Mouse (Mus musculus) lung, embryonic 16.5 days (tissue): ENCODE data around the gene Tekt3. TPM values are rescaled to one million over a fixed set of nuclear protein-coding genes. Genes with fewer than 3 reads are reported as not detected.

ENCODE experiments used
- ATAC-seq: fragments of 200-750 bp; cut with Nextera tagmentation; 2 replicates; pipeline ENCODE4 v1.8.0; 2017; ENCODE audit warnings: low read depth, mild to moderate bottlenecking, moderate library complexity
- H3K27ac ChIP-seq: fragments of 300-500 bp; sonication (generic); 2 replicates; pipeline ENCODE4 v1.5.1; 2014; ENCODE audit warnings: mild to moderate bottlenecking, control low read depth, low read length
- H3K27me3 ChIP-seq: fragments of 300-500 bp; sonication (generic); 2 replicates; pipeline ENCODE4 v1.6.1; 2014; ENCODE audit warnings: low read depth, low read length, mixed read lengths; ENCODE audit not compliant: control insufficient read depth, insufficient read depth
- H3K36me3 ChIP-seq: fragments of 300-500 bp; sonication (generic); 2 replicates; pipeline ENCODE4 v1.6.1; 2014; ENCODE audit warnings: low read length; ENCODE audit not compliant: control insufficient read depth, insufficient read depth
- H3K4me1 ChIP-seq: fragments of 300-500 bp; sonication (generic); replicated peaks from 2 replicates; pipeline ENCODE4 v1.6.1; 2014; ENCODE audit warnings: low read length, mixed read lengths; ENCODE audit not compliant: control insufficient read depth, insufficient read depth
- H3K4me2 ChIP-seq: fragments of 300-500 bp; sonication (generic); 2 replicates; pipeline ENCODE4 v1.6.1; 2014; ENCODE audit warnings: low read depth, low read length, control low read depth
- H3K4me3 ChIP-seq: fragments of 300-500 bp; sonication (generic); 2 replicates; pipeline ENCODE4 v1.5.1; 2014; ENCODE audit warnings: mild to moderate bottlenecking, low read length, control low read depth
- H3K9ac ChIP-seq: fragments of 300-500 bp; sonication (generic); 2 replicates; pipeline ENCODE4 v1.6.1; 2014; ENCODE audit warnings: low read length, control low read depth
- H3K9me3 ChIP-seq: fragments of 300-500 bp; sonication (generic); 2 replicates; pipeline ENCODE4 v1.6.1; 2016; ENCODE audit warnings: low read length; ENCODE audit not compliant: control insufficient read depth
- WGBS: fragments of 180-500 bp; shearing (Covaris S2); extraction: QIAGEN DNeasy Blood & Tissue Kit; methylation state at CpG from one replicate; pipeline ENCODE4 v1.1.7; 2014; 5-methylcytosine and 5-hydroxymethylcytosine counted together
- polyA plus RNA-seq: library from polyadenylated mRNA; unstranded; fragments of >200 nt; fragmentation: Nextera tagmentation; extraction: Ambion mirVana; gene quantifications from 2 replicates; pipeline ENCODE4 v1.2.1, GENCODE M21; 2015

The Tekt3 gene
- polyA plus RNA-seq, 1 experiment from 2014 or later, result 0.41 TPM

DNA sequence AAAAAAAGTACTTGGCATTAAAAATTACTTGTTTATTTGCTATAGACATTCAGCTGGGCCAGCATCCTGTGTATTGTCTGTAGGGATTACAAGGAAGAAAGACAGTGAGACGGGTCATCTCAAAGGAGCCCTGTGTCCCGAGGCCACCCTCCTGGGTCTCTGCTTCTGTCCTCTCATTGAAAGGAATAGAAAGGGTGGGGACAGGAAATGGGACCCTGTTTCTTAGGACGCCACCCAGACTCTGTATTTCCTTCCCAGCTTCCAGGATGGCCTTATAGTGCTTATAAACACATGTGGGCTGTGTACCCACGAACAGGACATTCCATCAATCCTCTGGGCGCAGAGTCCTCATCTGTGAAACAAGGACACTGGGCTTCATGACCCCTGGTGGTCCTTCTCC lies 30.8 kb downstream of the Tekt3 start:
- Histone ChIP-seq H3K4me1 (peaks cover 11% of the 10 kb centered on the region), H3K4me2 (no peak overlapping the region), H3K9me3 (no peaks in the 10 kb centered on the region), H3K36me3 (no peaks in the 10 kb centered on the region), H3K27ac (no peak overlapping the region; the same call in 1 of the 2 replicates), H3K27me3 (no peaks in the 10 kb centered on the region), H3K4me3 (no peak overlapping the region), H3K9ac (no peak overlapping the region)
- 65% methylated on average over 5 of the region's 5 CpGs for WGBS
- 0 out of 2 replicates have a peak, but pooled peaks have one; percentile 11 for ATAC-seq

DNA sequence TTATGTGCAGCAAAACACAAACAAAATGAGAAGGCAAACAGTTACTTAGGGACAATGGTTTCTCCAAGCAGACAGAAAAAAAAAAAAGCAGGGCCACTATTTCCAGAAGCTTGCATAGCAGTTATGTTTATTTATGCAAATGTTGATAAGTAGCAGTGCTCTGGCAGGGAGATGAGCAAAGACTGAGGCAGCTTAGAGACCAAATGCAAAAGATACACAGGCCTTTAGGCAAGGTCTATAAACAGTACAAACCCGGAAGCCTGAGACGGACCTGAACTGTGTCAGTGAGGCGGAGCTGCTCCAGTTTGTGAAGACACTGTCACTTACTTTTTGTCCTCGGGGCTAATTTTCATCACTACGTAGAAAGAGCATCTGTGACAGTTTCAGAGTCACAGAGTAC lies 32.1 kb downstream of the Tekt3 start:
- Histone ChIP-seq H3K36me3 (no peaks in the 10 kb centered on the region), H3K27me3 (no peaks in the 10 kb centered on the region), H3K9ac (no peak overlapping the region), H3K4me3 (no peak overlapping the region), H3K4me2 (no peak overlapping the region), H3K27ac (0 out of 2 replicates have a peak overlapping the region, but pooled peaks have one; percentile 21), H3K9me3 (no peaks in the 10 kb centered on the region), H3K4me1 (peaks cover 11% of the 10 kb centered on the region)
- peak; percentile 61 for ATAC-seq
- WGBS, result 47% methylated on average over 5 of the region's 5 CpGs

DNA sequence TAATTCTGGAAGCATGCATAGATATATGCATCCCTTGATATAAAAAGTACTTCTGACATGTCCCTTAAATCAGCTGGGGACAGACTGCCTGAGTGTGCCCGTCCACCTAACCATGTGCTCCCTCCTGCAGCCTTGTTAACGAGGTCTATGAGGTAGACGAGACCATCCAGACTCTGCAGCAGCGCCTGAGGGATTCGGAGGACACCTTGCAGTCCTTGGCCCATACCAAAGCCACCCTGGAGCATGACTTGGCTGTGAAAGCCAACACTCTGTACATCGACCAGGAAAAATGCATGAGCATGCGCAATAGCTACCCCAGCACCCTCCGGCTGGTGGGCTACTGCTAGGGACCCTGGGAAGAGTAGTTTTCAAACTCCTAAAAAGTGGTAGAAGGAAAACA lies 33.0 kb downstream of the Tekt3 start:
- Histone ChIP-seq H3K4me2 (no peak overlapping the region), H3K9me3 (no peaks in the 10 kb centered on the region), H3K36me3 (no peaks in the 10 kb centered on the region), H3K27ac (no peak overlapping the region), H3K4me1 (peaks cover 11% of the 10 kb centered on the region), H3K27me3 (no peaks in the 10 kb centered on the region), H3K9ac (no peak overlapping the region), H3K4me3 (no peak overlapping the region)
- no peak for ATAC-seq
- 87% methylated on average over 8 of the region's 8 CpGs for WGBS

DNA sequence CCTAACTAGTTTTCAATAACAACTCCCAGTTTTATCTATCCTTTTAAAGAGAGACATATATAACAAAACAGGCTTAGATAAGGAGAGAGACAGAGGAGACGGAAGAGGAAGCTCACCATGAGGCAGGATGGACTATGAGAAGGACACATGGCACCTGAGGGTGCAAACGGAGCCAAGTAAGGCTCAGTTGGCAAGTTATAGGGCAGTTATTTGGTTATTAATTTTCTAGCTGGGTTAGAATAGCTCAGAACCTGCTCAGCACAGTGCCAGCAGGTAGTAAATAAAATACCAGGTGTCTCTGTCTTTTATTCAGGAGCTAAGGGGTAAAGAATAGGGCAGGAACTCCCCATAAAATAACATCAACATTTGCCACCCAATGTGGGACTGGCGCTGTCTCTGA lies 36.6 kb downstream of the Tekt3 start:
- WGBS, result 88% methylated on average over 3 of the region's 3 CpGs
- H3K9me3 ChIP-seq, result no peaks in the 10 kb centered on the region
- H3K27ac ChIP-seq, result no peak overlapping the region
- H3K36me3 ChIP-seq, result no peaks in the 10 kb centered on the region
- no peak overlapping the region for H3K4me3 ChIP-seq
- H3K27me3 ChIP-seq, result no peaks in the 10 kb centered on the region
- ATAC-seq, result no peak
- H3K4me1 ChIP-seq, result no peaks in the 10 kb centered on the region; the same call in 1 of the 2 replicates
- H3K4me2 ChIP-seq, result no peak overlapping the region
- no peak overlapping the region for H3K9ac ChIP-seq

DNA sequence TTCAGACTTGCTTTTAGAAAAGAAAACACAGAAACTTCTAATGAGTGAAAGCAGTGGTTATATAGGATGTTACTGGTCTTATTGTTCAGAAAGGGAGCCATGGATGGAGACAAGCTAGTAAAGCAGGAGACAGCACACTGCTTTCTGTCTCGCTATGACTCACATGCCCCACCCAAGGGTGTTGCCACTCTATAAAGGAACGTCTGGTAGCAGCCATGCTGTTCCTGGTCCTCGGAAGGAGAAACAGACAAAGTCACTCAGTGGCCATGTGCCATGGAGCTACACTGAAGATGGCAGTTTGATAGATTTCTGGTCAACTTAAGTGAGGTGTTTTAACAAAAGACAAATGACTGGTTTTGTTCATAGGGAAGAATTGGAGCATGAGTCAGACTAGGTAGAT lies 37.9 kb downstream of the Tekt3 start:
- Histone ChIP-seq H3K4me3 (no peak overlapping the region), H3K9ac (no peak overlapping the region), H3K27ac (no peak overlapping the region), H3K9me3 (no peaks in the 10 kb centered on the region), H3K36me3 (no peaks in the 10 kb centered on the region), H3K4me2 (no peak overlapping the region), H3K4me1 (no peaks in the 10 kb centered on the region; the same call in 1 of the 2 replicates), H3K27me3 (no peaks in the 10 kb centered on the region)
- ATAC-seq, result no peak
- WGBS, result 67% methylated on average over 3 of the region's 3 CpGs

DNA sequence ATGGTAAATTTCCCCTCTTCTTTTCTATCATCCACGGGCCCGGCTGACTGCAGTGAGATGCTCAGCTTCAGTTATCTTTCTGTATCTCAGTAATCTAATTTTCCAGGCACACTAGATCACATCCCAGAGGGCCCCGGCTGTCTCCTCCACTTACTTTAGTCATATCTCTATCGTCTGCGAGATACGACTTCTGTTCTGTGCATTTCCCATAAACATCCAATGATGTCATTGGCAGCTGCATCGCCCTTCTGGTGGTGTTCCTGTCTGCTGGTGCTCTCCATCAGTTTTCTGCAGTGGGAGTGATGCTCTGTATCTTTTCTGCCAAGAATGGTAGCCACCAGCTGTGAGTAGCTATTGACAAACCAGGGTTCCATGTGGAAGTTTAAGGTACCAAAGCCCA lies 41.8 kb downstream of the Tekt3 start:
- WGBS, result 69% methylated on average over 7 of the region's 7 CpGs
- H3K9ac ChIP-seq, result no peak overlapping the region
- H3K4me2 ChIP-seq, result no peak overlapping the region
- H3K36me3 ChIP-seq, result no peaks in the 10 kb centered on the region
- no peak for ATAC-seq
- no peaks in the 10 kb centered on the region for H3K27me3 ChIP-seq
- H3K4me3 ChIP-seq, result no peak overlapping the region
- no peaks in the 10 kb centered on the region for H3K4me1 ChIP-seq
- H3K9me3 ChIP-seq, result no peaks in the 10 kb centered on the region
- H3K27ac ChIP-seq, result no peak overlapping the region

DNA sequence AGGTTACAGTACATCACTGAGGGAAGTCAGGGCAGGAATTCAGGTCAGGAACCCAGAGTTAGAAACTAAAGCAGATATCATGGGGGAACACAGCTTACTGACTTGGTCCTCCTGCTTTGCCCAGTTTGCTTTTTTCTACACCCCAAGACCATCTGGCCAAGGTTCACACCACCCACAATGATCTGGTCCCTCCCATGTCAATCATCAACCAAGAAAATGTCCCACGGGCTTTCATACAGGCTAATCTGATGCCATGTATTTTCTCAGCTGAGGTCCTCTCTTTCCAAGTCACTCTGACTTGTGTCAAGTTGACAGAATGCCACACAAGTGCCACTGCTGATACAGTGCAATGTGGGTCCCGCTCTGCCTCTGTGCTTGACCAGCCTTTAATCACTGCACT lies 42.6 kb downstream of the Tekt3 start:
- no peak overlapping the region for H3K4me2 ChIP-seq
- 83% methylated on average over 2 of the region's 2 CpGs for WGBS
- H3K9ac ChIP-seq, result no peak overlapping the region
- H3K36me3 ChIP-seq, result no peaks in the 10 kb centered on the region
- H3K27ac ChIP-seq, result no peak overlapping the region
- no peak overlapping the region for H3K4me3 ChIP-seq
- no peak for ATAC-seq
- H3K4me1 ChIP-seq, result no peaks in the 10 kb centered on the region
- no peaks in the 10 kb centered on the region for H3K27me3 ChIP-seq
- H3K9me3 ChIP-seq, result no peaks in the 10 kb centered on the region

DNA sequence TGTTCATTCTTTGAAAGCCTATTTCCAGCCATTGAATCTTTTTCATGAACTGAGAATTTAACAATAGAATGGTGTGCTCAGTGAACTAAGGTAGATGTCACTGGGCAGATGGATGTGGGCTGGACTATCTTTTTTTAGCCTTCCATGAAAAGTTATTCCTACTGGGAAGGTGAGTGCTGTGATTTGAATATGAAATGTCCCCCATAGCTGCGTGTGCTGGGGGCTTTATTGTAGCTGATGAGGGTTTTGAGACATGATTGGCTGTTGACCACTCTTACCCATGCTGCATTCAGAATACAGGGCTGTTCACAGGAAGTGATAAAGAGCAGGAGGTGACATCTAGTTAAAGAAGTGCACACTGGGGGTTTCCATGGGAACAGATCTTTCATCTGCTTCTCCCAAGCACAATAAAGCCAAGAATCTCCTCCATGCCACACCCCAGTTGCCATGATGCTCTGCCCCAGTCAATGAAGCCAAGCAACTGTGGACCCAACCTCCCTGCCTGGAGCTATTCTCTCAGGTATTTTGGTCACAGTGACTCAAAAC lies 47.8 kb downstream of the Tekt3 start:
- no peak overlapping the region for H3K9ac ChIP-seq
- ATAC-seq, result no peak
- H3K36me3 ChIP-seq, result no peaks in the 10 kb centered on the region
- peaks cover 4% of the 10 kb centered on the region for H3K4me1 ChIP-seq
- 88% methylated on average over 1 of the region's 1 CpGs for WGBS
- no peak overlapping the region for H3K27ac ChIP-seq
- H3K4me2 ChIP-seq, result no peak overlapping the region
- H3K27me3 ChIP-seq, result no peaks in the 10 kb centered on the region
- no peak overlapping the region for H3K4me3 ChIP-seq
- H3K9me3 ChIP-seq, result no peaks in the 10 kb centered on the region

DNA sequence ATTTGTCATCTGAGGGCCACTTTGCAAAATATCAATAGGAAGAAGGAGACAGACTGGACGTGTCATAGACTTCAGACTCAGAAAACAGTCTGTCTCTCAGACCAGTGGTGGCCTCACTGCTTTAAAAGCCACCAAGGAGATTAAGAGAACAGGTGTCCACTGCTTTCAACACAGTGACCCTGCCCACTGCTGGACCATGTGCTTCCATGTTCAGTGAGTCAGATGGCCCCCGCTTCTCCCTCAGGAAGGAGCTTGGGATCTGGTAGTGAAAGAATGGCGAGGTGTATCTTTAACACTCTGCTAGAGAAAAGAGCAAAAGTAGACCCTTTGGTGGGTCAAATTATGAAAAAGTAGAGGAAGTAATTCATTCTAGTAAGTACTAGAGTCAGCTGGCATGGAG lies 48.9 kb downstream of the Tekt3 start:
- Histone ChIP-seq H3K9ac (no peak overlapping the region), H3K4me2 (no peak overlapping the region), H3K4me1 (peaks cover 12% of the 10 kb centered on the region), H3K27ac (no peak overlapping the region), H3K36me3 (no peaks in the 10 kb centered on the region), H3K27me3 (no peaks in the 10 kb centered on the region), H3K4me3 (no peak overlapping the region), H3K9me3 (no peaks in the 10 kb centered on the region)
- no peak for ATAC-seq
- WGBS, result 88% methylated on average over 3 of the region's 3 CpGs
